22 mouse cellular contexts compared by ENCODE assay signal in the genomic region with DNA sequence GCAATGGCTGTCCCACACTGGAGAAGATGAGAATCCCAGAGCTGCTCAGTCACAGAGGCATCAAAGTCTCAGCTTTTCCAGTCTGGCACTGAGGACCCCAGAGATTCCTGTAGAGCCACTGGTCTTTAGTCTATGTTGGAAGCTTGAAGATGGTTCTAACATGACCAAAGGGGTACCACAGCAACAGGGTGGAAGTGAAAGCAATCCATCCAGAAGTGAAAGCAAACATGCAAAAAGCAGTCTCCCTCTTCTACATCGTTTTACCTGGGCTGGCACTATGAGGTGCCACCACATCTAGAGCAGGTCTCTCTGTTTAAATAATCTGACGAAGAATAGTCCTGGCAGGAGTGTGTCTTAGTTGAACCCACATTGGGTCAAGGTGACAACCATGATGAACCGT. TPM values are rescaled to one million over a fixed set of nuclear protein-coding genes. Genes with fewer than 3 reads are reported as not detected.
"Had no signal": no experiment of that assay in that cellular context is flagged by ENCODE, and none has a peak within 500 bp of the region (broad histone marks: within the 10 kb centered on the region; RNA-seq: fewer than 3 reads in every experiment).

No protein-coding gene starts in this region.

- DNase-seq: lung, adult 18-20 months; lung, embryonic 14.5 days; lung, postnatal 10 days; lung, postnatal 4 days; right cerebral cortex, postnatal 14 days; thymus, adult 18-20 months; thymus, postnatal 25 days had no signal

- H3K9me3 ChIP-seq: midbrain, embryonic 15.5 days; neural tube, embryonic 12.5 days had no signal

- H3K27ac ChIP-seq: midbrain, embryonic 13.5 days; midbrain, embryonic 15.5 days; neural tube, embryonic 12.5 days had no signal

- H3K36me3 ChIP-seq: midbrain, embryonic 13.5 days; midbrain, embryonic 15.5 days; neural tube, embryonic 12.5 days had no signal

- H3K27me3 ChIP-seq: midbrain, embryonic 13.5 days; midbrain, embryonic 15.5 days; neural tube, embryonic 12.5 days had no signal

- ATAC-seq: midbrain, embryonic 13.5 days; midbrain, embryonic 15.5 days had no signal

- H3K4me2 ChIP-seq: lung, embryonic 14.5 days; midbrain, embryonic 11.5 days; midbrain, embryonic 13.5 days; midbrain, embryonic 15.5 days; neural tube, embryonic 12.5 days had no signal

- H3K4me3 ChIP-seq: megakaryocyte, embryonic 14.5 days; midbrain, embryonic 13.5 days; midbrain, embryonic 15.5 days; neural tube, embryonic 12.5 days had no signal

- H3K9ac ChIP-seq: lung, embryonic 14.5 days; midbrain, embryonic 13.5 days; midbrain, embryonic 15.5 days; neural tube, embryonic 12.5 days had no signal

RNA-seq across cellular contexts. Expression of gene Tmem253, which starts 36.2 kb away (rescaled TPM):
- total RNA-seq: midbrain, postnatal 0 days; monocyte, adult 5-6 weeks; neutrophil, adult 5-6 weeks had no signal

RNA-seq across cellular contexts. Expression of gene Rnase13, which starts 56.7 kb away (rescaled TPM):
- total RNA-seq: midbrain, postnatal 0 days; monocyte, adult 5-6 weeks; neutrophil, adult 5-6 weeks had no signal
- polyA plus RNA-seq: liver, embryonic 16.5 days; lung, embryonic 14.5 days; lung, embryonic 16.5 days; midbrain, embryonic 11.5 days; midbrain, embryonic 13.5 days; midbrain, embryonic 15.5 days; midbrain, postnatal 0 days; neural tube, embryonic 12.5 days; neural tube, embryonic 14.5 days; spleen, adult 2 months; stomach, embryonic 14.5 days; stomach, embryonic 16.5 days; thymus, postnatal 0 days had no signal
